Mouse (Mus musculus) forebrain, embryonic 13.5 days (tissue): Measurements from ENCODE around the gene Gm20547. TPM values are rescaled to one million over a fixed set of nuclear protein-coding genes. Genes with fewer than 3 reads are reported as not detected.

ENCODE experiments used
- ATAC-seq: fragments of 200-750 bp; cut with Nextera tagmentation; 2 replicates; pipeline ENCODE4 v1.8.0; 2017
- H3K27ac ChIP-seq: fragments of 300-500 bp; sonication (generic); 2 replicates; pipeline ENCODE4 v1.5.1; 2015; ENCODE audit warnings: inconsistent platforms, mild to moderate bottlenecking, moderate library complexity
- H3K27me3 ChIP-seq: fragments of 300-500 bp; sonication (generic); 2 replicates; pipeline ENCODE4 v1.6.1; 2015; ENCODE audit warnings: mild to moderate bottlenecking, inconsistent platforms
- H3K36me3 ChIP-seq: fragments of 300-500 bp; sonication (generic); 2 replicates; pipeline ENCODE4 v1.6.1; 2015; ENCODE audit warnings: mild to moderate bottlenecking, inconsistent platforms; ENCODE audit not compliant: poor library complexity, severe bottlenecking
- H3K4me1 ChIP-seq: fragments of 300-500 bp; sonication (generic); 2 replicates; pipeline ENCODE4 v1.6.1; 2015; ENCODE audit warnings: inconsistent platforms
- H3K4me2 ChIP-seq: fragments of 300-500 bp; sonication (generic); 2 replicates; pipeline ENCODE4 v1.6.1; 2015; ENCODE audit warnings: inconsistent platforms, mild to moderate bottlenecking, moderate library complexity
- H3K4me3 ChIP-seq: fragments of 300-500 bp; sonication (generic); 2 replicates; pipeline ENCODE4 v1.5.1; 2015; ENCODE audit warnings: mild to moderate bottlenecking, inconsistent platforms
- H3K9ac ChIP-seq: fragments of 300-500 bp; sonication (generic); 2 replicates; pipeline ENCODE4 v1.6.1; 2015; ENCODE audit warnings: mild to moderate bottlenecking, inconsistent platforms
- H3K9me3 ChIP-seq: fragments of 300-500 bp; sonication (generic); replicated peaks from 2 replicates; pipeline ENCODE4 v1.6.1; 2016; ENCODE audit warnings: inconsistent platforms
- WGBS: fragments of 180-500 bp; shearing (Covaris S2); methylation state at CpG from one replicate; pipeline ENCODE4 v1.1.7; 2015; 5-methylcytosine and 5-hydroxymethylcytosine counted together
- polyA plus RNA-seq: library from polyadenylated mRNA; unstranded; fragments of >200 nt; fragmentation: Nextera tagmentation; extraction: Ambion mirVana; gene quantifications from 2 replicates; pipeline ENCODE4 v1.2.1, GENCODE M21; 2015

Gm20547 gene
- polyA plus RNA-seq, 1 experiment from 2014 or later = not detected

DNA sequence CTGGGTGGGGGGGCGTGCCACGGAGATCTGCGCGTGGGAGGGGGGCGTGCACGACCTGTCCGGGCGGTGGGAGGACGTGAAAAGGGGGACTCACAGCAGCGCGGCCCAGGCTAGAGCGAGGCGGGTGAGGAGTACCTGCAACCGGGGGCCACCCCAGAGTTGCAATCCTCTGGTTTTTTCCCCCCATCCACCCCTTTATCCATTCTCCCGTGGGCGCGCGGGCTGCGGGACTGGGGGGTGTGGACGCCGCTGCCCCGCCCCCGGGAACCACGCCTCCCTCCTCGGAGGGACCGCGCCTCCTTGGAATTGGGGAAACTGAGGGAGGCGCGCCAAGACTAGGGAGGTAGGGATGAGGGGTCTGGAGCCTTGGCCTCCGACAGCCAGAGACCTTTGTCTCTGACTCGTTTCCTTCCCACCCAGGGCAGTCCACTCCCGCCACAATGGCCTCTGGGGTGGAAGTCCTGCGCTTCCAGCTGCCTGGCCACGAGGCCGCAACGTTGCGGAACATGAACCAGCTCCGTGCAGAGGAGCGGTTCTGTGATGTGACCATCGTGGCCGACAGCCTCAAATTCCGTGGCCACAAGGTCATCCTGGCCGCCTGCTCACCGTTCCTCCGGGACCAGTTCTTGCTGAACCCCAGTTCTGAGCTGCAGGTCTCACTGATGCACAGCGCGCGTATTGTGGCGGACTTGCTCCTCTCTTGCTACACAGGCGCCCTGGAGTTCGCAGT is 13.1 kb upstream of the Gm20547 start:
- Histone ChIP-seq H3K9me3 (no peaks in the 10 kb centered on the region), H3K4me1 (peaks cover 42% of the 10 kb centered on the region), H3K27me3 (no peaks in the 10 kb centered on the region), H3K27ac (peak overlapping the region; percentile 91), H3K9ac (peak overlapping the region; percentile 96), H3K36me3 (peaks cover 12% of the 10 kb centered on the region), H3K4me2 (peak overlapping the region; percentile 82), H3K4me3 (peak overlapping the region; percentile 79)
- peak; percentile 34 for ATAC-seq
- WGBS = 6% methylated on average over 44 of the region's 51 CpGs

DNA sequence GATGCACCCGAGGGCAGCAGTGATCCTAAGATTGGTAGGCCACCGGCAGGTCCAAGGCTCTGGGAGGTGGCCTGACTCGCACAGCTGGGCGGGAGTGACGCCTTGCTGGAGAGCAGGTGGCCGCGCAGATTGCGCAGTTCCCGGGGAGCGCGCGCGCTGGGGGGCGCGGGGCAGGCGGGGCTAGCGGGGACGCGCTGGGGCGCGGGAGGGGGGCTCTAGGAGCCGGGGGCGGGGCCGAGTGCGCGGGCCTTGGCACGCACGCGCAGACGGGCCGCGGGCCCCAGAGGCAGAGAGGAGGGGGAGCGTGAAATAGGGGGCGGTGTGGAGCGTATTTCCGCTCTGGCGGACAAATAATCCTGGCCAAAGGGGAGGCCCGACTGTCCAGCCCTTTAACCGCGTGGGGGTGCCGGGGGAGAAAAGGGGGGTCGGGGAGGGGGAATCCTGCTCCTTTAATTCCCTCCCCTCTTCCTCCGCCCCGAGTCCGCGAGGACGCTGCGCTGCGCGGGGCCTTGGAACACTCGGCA is 12.3 kb upstream of the Gm20547 start:
- H3K4me1 ChIP-seq = peaks cover 37% of the 10 kb centered on the region
- H3K27me3 ChIP-seq = no peaks in the 10 kb centered on the region
- ATAC-seq = peak; percentile 87
- H3K36me3 ChIP-seq = peaks cover 12% of the 10 kb centered on the region
- no peaks in the 10 kb centered on the region for H3K9me3 ChIP-seq
- H3K27ac ChIP-seq = peak overlapping the region; percentile 91
- H3K4me3 ChIP-seq = peak overlapping the region; percentile 79
- WGBS = 0% methylated on average over 24 of the region's 51 CpGs
- peak overlapping the region; percentile 96 for H3K9ac ChIP-seq
- H3K4me2 ChIP-seq = peak overlapping the region; percentile 82

GRCm38 (mm10) chr17:34893072-34893824 is 11.4 kb upstream of the Gm20547 start:
- 69% methylated on average over 12 of the region's 12 CpGs for WGBS
- H3K27ac ChIP-seq = peak overlapping the region; percentile 91
- peaks cover 37% of the 10 kb centered on the region for H3K4me1 ChIP-seq
- H3K36me3 ChIP-seq = peaks cover 12% of the 10 kb centered on the region
- no peaks in the 10 kb centered on the region for H3K27me3 ChIP-seq
- no peak for ATAC-seq
- peak overlapping the region; percentile 79 for H3K4me3 ChIP-seq
- H3K9me3 ChIP-seq = no peaks in the 10 kb centered on the region
- peak overlapping the region; percentile 70; the same call in 1 of the 2 replicates for H3K9ac ChIP-seq
- peak overlapping the region; percentile 82 for H3K4me2 ChIP-seq

DNA sequence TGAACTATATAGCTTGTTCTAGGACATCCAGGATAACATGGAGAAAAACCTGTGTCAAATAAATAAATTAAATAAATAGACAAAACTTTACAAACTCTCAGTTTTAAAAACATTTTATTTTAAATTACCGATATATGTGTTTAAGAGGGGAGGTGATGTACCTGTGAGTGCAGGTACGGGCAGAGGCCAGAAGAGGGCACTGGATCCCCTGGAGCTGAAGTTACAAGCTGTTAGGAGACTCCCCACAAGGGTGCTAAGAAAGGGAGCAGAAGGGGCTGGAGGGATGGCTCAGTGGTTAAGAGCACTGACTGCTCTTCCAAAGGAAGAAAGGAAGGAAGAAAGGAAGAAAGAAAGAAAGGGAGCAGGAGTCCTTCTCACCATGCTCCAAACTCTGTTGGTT is 9.5 kb upstream of the Gm20547 start:
- H3K4me2 ChIP-seq = no peak overlapping the region
- H3K27me3 ChIP-seq = no peaks in the 10 kb centered on the region
- ATAC-seq = no peak
- no peak overlapping the region for H3K4me3 ChIP-seq
- H3K36me3 ChIP-seq = peaks cover 10% of the 10 kb centered on the region
- no peak overlapping the region for H3K27ac ChIP-seq
- no peaks in the 10 kb centered on the region for H3K9me3 ChIP-seq
- peaks cover 21% of the 10 kb centered on the region for H3K4me1 ChIP-seq
- WGBS = 96% methylated on average over 2 of the region's 2 CpGs
- no peak overlapping the region for H3K9ac ChIP-seq

DNA sequence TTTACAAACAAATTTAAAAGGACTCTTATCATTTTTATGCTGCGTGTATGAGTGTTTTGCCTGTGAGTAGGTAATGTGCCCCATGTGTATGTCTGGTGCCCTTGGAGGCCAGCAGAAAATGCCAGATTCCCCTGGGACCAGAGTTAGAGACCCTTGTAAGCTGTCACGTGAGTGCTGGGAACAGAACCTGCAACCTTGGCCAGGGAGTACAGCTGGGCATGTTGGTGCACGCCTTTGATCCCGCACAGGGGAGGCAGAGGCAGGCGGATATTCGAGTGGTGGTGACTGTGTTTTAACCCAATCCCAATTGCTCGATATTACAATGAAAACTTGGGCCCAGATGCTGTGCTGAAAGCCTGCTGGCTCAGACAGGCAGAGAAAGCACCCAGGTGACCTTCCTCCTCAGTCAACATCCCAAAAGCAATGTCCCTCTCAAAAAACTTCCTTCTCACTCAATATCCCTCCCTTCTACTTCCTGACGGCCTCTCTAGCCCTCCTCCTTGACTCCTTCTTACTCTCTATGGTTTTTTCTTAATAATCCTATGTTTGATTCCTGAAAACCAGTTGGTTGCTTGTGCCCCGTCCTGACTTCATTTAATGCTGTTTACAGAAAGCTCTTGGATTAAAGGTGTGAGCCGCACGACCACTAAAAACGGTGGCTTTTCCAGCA is 8.4 kb upstream of the Gm20547 start:
- no peaks in the 10 kb centered on the region for H3K36me3 ChIP-seq
- H3K27ac ChIP-seq = no peak overlapping the region
- H3K4me3 ChIP-seq = no peak overlapping the region
- no peaks in the 10 kb centered on the region for H3K27me3 ChIP-seq
- H3K4me1 ChIP-seq = peaks cover 10% of the 10 kb centered on the region
- no peak for ATAC-seq
- H3K4me2 ChIP-seq = no peak overlapping the region
- no peaks in the 10 kb centered on the region for H3K9me3 ChIP-seq
- H3K9ac ChIP-seq = no peak overlapping the region
- 87% methylated on average over 12 of the region's 12 CpGs for WGBS

DNA sequence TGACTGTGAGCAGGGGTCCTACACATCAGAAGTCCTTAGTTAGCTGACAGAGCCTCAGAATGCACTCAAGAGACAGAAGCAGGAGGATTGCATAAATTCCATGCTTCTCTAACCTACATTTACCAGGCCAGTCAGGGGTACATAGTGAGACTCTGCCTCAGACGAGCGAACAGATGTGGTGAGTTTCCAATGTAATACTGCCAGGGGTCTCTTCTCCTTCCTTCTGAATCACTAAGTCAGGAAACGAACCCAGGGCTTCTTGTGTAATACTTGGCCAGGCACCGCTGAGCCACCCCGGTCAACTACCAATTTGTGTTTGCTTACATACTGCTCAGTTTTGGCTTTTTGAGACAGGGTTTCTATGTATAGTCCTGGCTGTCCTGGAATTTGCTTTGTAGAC is 6.1 kb upstream of the Gm20547 start:
- WGBS = 87% methylated on average over 5 of the region's 5 CpGs
- Histone ChIP-seq H3K9ac (no peak overlapping the region), H3K4me2 (no peak overlapping the region), H3K27ac (no peak overlapping the region), H3K36me3 (no peaks in the 10 kb centered on the region), H3K9me3 (no peaks in the 10 kb centered on the region), H3K4me3 (no peak overlapping the region), H3K4me1 (no peaks in the 10 kb centered on the region), H3K27me3 (no peaks in the 10 kb centered on the region)
- ATAC-seq = no peak

- Histone ChIP-seq H3K36me3 (no peaks in the 10 kb centered on the region), H3K4me2 (no peak overlapping the region), H3K4me1 (no peaks in the 10 kb centered on the region), H3K27ac (no peak overlapping the region), H3K9me3 (no peaks in the 10 kb centered on the region), H3K9ac (no peak overlapping the region), H3K4me3 (no peak overlapping the region), H3K27me3 (peaks cover 10% of the 10 kb centered on the region; the same call in 1 of the 2 replicates)
- no peak for ATAC-seq
- WGBS = 89% methylated on average over 3 of the region's 3 CpGs
Observed at GRCm38 (mm10) chr17:34885615-34886014, 3.8 kb upstream of the Gm20547 start.

GRCm38 (mm10) chr17:34884704-34885103 is 2.9 kb upstream of the Gm20547 start:
- Histone ChIP-seq H3K36me3 (no peaks in the 10 kb centered on the region), H3K9me3 (no peaks in the 10 kb centered on the region), H3K4me2 (no peak overlapping the region), H3K27me3 (peaks cover 10% of the 10 kb centered on the region; the same call in 1 of the 2 replicates), H3K4me1 (no peaks in the 10 kb centered on the region), H3K27ac (no peak overlapping the region), H3K9ac (no peak overlapping the region), H3K4me3 (no peak overlapping the region)
- ATAC-seq = no peak
- 87% methylated on average over 6 of the region's 6 CpGs for WGBS

- H3K27me3 ChIP-seq = peaks cover 10% of the 10 kb centered on the region; the same call in 1 of the 2 replicates
- H3K9me3 ChIP-seq = no peaks in the 10 kb centered on the region
- no peak for ATAC-seq
- H3K27ac ChIP-seq = no peak overlapping the region
- H3K4me2 ChIP-seq = no peak overlapping the region
- 65% methylated on average over 3 of the region's 3 CpGs for WGBS
- H3K36me3 ChIP-seq = no peaks in the 10 kb centered on the region
- H3K4me3 ChIP-seq = no peak overlapping the region
- H3K9ac ChIP-seq = no peak overlapping the region
- H3K4me1 ChIP-seq = no peaks in the 10 kb centered on the region
Observed at GRCm38 (mm10) chr17:34883332-34883731, 1.5 kb upstream of the Gm20547 start.

DNA sequence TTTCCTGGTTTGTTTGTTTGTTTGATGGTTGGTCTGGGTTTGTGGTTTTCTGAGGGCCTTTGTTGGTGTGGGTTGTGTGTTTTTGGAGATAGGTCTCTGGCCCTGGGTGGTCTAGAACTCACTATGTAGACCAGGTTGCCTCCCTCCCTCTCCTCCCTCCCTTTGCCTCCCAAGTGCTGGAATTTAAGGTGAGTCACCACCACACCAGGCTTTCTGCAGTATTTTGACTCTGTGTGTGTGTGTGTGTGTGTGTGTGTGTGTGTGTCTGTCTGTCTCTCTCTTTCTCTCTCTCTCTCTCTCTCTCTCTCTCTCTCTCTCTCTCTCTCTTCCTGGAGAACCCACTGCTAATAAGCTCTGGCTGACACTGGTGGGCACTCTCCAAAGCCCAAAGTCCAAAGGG is 676 bp downstream of the Gm20547 start:
- ATAC-seq = no peak
- H3K9me3 ChIP-seq = no peaks in the 10 kb centered on the region
- no peak overlapping the region for H3K9ac ChIP-seq
- H3K4me3 ChIP-seq = no peak overlapping the region
- no peak overlapping the region for H3K27ac ChIP-seq
- H3K4me2 ChIP-seq = no peak overlapping the region
- H3K36me3 ChIP-seq = no peaks in the 10 kb centered on the region
- H3K4me1 ChIP-seq = no peaks in the 10 kb centered on the region
- H3K27me3 ChIP-seq = peaks cover 10% of the 10 kb centered on the region; the same call in 1 of the 2 replicates

GRCm38 (mm10) chr17:34879336-34879879 is 2.4 kb downstream of the Gm20547 start, which contains the start of gene Zbtb12:
Zbtb12 (plus strand) TSS chr17:34879483.
- WGBS = 65% methylated on average over 11 of the region's 11 CpGs
- no peaks in the 10 kb centered on the region for H3K4me1 ChIP-seq
- peaks cover 10% of the 10 kb centered on the region; the same call in 1 of the 2 replicates for H3K27me3 ChIP-seq
- H3K27ac ChIP-seq = no peak within 1 kb of the TSS
- no peak within 1 kb of the TSS for H3K4me3 ChIP-seq
- H3K9me3 ChIP-seq = no peaks in the 10 kb centered on the region
- no peaks in the 10 kb centered on the region for H3K36me3 ChIP-seq
- ATAC-seq = no peak
- no peak within 1 kb of the TSS for H3K4me2 ChIP-seq
- H3K9ac ChIP-seq = no peak within 1 kb of the TSS
